Mouse (Mus musculus) CD4-positive helper T cell, adult 2 months (primary cell): Measurements from ENCODE around the gene Babam2.
"Not testable (repeated sequence)": the region's sequence is repeated elsewhere in the genome, so short reads cannot be mapped to it uniquely, and the experiment has no call there.

ENCODE experiments used
- DNase-seq: peaks from one replicate; pipeline ENCODE4 v3.0.0-alpha.2; 2012; ENCODE audit warnings: low read depth, missing footprints, low spot score

The Babam2 gene

GRCm38 (mm10) chr5:31781624-31782023 lies 84.1 kb downstream of the Babam2 start:
- no peak for DNase-seq

- no peak for DNase-seq
Observed at GRCm38 (mm10) chr5:31787201-31787600, 89.7 kb downstream of the Babam2 start.

- DNase-seq = no peak
Observed at GRCm38 (mm10) chr5:31787622-31788021, 90.1 kb downstream of the Babam2 start.

- no peak for DNase-seq
Observed at GRCm38 (mm10) chr5:31792338-31792737, 94.9 kb downstream of the Babam2 start.

- DNase-seq = no peak
Observed at GRCm38 (mm10) chr5:31792863-31793262, 95.4 kb downstream of the Babam2 start.

- no peak for DNase-seq
Observed at GRCm38 (mm10) chr5:31795414-31795813, 97.9 kb downstream of the Babam2 start.

GRCm38 (mm10) chr5:31796979-31797378 lies 99.5 kb downstream of the Babam2 start:
- no peak for DNase-seq

- DNase-seq = not testable (repeated sequence)
Observed at GRCm38 (mm10) chr5:31804211-31804610, 106.7 kb downstream of the Babam2 start.

- no peak for DNase-seq
Observed at GRCm38 (mm10) chr5:31804751-31805150, 107.3 kb downstream of the Babam2 start.

GRCm38 (mm10) chr5:31807312-31807711 lies 109.8 kb downstream of the Babam2 start:
- DNase-seq = no peak

- DNase-seq = no peak
Observed at GRCm38 (mm10) chr5:31808271-31808670, 110.8 kb downstream of the Babam2 start.

- DNase-seq = no peak
Observed at GRCm38 (mm10) chr5:31810796-31811662, 113.5 kb downstream of the Babam2 start.

GRCm38 (mm10) chr5:31811663-31812001 lies 114.1 kb downstream of the Babam2 start:
- peak; percentile 5 for DNase-seq

- DNase-seq = no peak
Observed at GRCm38 (mm10) chr5:31813156-31813675, 115.7 kb downstream of the Babam2 start.

- DNase-seq = no peak
Observed at GRCm38 (mm10) chr5:31814068-31814467, 116.6 kb downstream of the Babam2 start.

GRCm38 (mm10) chr5:31815129-31815528 lies 117.6 kb downstream of the Babam2 start:
- no peak for DNase-seq

- no peak for DNase-seq
Observed at GRCm38 (mm10) chr5:31816082-31816481, 118.6 kb downstream of the Babam2 start.

- DNase-seq = no peak
Observed at GRCm38 (mm10) chr5:31820801-31821200, 123.3 kb downstream of the Babam2 start.

GRCm38 (mm10) chr5:31821204-31821603 lies 123.7 kb downstream of the Babam2 start:
- DNase-seq = no peak

GRCm38 (mm10) chr5:31823673-31824072 lies 126.2 kb downstream of the Babam2 start:
- DNase-seq = no peak

GRCm38 (mm10) chr5:31824126-31824525 lies 126.6 kb downstream of the Babam2 start:
- DNase-seq = no peak

- no peak for DNase-seq
Observed at GRCm38 (mm10) chr5:31827304-31827703, 129.8 kb downstream of the Babam2 start.

- DNase-seq = no peak
Observed at GRCm38 (mm10) chr5:31827896-31828295, 130.4 kb downstream of the Babam2 start.
